Mouse (Mus musculus) inflammation-experienced regulatory T-cells (primary cell): ENCODE measurements around the gene Dyrk2. TPM values are rescaled to one million over a fixed set of nuclear protein-coding genes. Genes with fewer than 3 reads are reported as not detected.

Source experiments
- polyA plus RNA-seq, 2 experiments: library from polyadenylated mRNA; unstranded; fragments of 100-300 nt; shearing (Covaris generic); gene quantifications; one replicate each; pipeline ENCODE4 v1.2.1; 2017

The Dyrk2 gene
- 10 to 100 TPM; 19.8 to 40.4 TPM for polyA plus RNA-seq

GRCm38 (mm10) chr10:118870201-118870980, at the start of gene Dyrk2:
Gene Dyrk2, minus strand, starts transcription at chr10:118870209.

